Mouse (Mus musculus) CH12F3 (cell line): ENCODE data around the gene Ppil4.
"Not testable (repeated sequence)": the region's sequence is repeated elsewhere in the genome, so short reads cannot be mapped to it uniquely, and the experiment has no call there.

Experiments
- in situ Hi-C: fragments of 300-500 bp; cut with MboI; formaldehyde crosslinking; loops from 2 replicates; pipeline ENCODE4 v1.14.3; 2020; ENCODE audit warnings: low sequenced_read_pairs

Ppil4 gene

DNA sequence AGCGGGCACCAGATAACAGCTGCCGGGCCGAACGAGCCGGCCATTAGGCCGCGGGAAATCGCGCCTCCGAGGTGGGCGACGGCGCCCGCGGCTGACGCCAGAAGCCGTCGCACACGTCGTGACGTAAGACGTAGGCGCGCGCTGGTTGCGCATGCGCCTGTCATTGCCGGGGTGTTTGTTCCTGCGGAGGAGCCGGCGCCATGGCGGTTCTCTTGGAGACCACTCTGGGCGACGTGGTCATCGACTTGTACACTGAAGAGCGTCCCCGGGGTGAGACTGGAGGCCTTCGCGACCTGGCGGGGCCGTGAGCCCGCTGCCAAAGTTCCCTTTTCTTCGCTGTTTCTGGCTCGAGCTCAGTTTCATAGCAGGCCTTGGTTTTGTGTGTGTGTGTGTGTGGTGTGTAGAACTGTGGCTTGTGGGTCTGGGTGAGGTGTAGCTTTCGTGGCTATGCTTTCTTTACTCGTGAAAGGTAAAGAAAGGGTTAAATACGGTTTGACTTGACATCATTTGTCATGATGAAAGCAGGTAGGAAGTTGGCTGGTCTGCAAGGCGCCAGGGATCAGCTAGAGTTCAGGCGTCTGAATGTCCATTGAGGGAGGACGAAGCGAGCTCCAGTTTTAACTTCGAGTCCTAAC lies at the start of gene Ppil4, which contains the start of gene Ginm1:
Gene Ppil4, plus strand, starts transcription at position 141 of the 635 bp plus-strand sequence.
Gene Ginm1, minus strand, starts transcription at position 74 of the 635 bp plus-strand sequence.
- in situ Hi-C loops, result no loop called here

DNA sequence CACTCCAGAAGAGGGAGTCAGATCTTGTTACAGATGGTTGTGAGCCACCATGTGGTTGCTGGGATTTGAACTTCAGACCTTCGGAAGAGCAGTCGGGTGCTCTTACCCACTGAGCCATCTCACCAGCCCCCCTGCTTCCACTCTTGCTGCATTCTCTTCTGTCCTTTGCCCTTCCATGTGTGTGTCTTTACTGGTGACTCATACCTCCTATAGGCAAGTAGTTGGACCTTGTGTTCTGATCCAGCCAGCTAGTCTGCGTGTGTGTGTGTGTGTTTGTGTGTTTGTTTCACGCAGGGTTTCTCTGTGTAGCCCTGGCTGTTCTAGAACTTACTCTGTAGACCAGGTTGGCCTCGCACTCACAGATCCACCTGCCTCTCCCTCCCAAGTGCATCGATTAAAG lies 47.2 kb upstream of the Ppil4 start:
- in situ Hi-C loops, result not testable (repeated sequence)

DNA sequence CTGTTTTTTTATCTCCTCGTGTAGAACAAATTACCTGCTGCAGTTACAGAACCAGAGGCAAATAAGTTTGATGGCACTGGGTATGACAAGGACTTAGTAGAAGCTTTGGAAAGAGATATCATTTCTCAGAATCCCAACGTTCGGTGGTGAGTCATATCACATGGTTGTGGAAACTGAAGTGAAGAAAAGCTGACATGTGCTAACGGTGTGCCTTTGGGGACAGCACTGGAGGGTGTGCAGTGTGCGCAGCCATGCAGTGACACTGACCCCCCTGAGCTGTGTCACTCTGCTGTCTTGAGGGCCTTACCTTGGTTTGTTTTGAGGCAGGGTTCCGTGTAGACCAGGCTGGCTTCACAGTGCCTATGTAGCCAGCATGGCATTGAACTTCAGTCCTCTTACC lies 43.9 kb upstream of the Ppil4 start:
- in situ Hi-C loops, result no loop called here

DNA sequence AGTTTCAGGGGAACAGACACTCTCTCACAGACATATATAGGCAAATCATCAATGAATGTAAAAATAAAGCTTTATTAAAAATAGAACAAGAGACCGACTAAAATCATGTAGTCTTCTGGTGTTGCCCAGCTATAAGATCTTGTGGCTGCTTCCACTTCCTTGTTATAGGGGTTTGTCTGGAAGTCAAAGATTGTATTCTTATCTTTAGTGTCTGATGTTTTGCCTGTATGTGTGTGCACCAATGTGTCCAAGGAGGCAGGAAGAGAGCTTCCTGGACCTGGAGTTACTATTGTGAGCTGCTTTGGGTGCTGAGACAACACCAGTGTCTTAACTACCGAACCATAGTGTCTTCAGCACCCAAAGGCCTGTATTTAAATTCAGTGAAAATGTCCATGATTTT lies 35.1 kb upstream of the Ppil4 start:
- in situ Hi-C loops, result no loop called here

DNA sequence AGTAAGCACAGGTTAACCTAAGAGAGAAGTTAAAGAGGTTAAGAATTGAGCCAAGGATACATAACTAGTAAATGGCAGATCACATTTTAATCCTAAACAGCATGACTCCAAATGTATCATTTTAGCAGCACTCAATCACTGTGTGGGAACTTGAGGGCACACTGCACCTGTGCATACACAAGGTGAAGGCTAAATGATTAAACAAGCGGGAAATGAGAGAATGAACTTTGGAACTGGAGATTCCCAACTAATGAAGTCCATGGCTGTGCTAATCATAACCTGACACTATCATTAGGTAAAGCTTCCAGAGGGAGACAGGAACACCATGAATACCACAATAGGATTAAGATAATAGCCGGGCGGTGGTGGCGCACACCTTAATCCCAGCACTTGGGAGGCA lies 20.3 kb upstream of the Ppil4 start:
- in situ Hi-C loops, result no loop called here

DNA sequence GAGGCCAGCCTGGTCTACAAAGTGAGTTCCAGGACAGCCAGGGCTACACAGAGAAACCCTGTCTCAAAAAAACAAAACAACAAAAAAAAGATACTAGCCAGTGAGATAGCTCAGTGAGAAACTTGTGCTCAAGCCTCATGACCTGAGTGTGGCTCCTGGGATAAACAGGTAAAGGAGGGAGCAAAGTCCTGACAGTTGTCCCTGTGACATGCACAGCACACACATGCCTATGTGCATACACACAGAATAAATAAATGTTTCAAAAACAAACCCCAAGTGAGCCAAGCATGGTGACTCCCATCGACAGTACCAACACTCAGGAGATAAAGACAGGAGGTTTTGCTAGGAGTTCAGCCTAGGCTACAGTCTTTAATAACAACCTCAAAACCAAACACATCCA lies 19.9 kb upstream of the Ppil4 start:
- in situ Hi-C loops, result no loop called here

DNA sequence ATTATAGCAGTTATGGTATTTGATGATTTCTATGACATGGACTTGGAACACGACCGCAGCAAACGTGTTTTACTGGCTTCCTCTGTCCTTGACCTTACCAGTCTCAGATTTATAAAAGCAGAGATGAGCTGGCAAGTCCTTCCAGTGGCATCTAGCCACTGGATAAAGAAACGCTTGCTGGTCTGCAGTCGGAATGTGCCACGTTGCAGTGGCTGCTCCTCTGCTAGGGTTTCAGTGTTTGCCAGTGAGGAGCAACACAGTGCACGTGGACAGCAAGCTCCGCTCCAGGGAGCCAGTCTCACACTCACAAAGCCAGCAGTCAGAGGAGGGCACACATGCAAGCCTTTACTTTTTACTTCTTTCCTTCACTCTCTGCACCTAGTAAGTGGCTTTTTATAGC lies 17.3 kb upstream of the Ppil4 start:
- in situ Hi-C loops, result no loop called here

DNA sequence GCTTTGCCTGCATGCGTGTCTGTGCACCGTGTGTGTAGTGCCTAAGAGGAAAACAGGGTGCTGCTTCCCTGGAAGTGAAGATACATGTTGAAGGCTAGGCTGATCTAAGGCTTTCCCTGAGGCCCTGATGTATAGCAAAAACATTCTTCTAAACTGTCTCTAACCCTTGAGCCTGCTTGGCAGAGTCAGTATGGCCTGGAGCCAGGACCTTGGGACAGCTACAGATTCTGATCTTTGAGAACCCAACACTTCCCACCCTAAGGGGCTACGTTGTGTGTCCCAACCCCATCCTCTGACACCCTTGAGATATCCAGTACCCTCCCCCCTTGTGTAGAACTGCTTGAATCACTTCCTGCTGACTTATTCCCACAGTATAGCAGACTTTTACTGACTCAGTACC lies 14.3 kb upstream of the Ppil4 start:
- in situ Hi-C loops, result no loop called here

DNA sequence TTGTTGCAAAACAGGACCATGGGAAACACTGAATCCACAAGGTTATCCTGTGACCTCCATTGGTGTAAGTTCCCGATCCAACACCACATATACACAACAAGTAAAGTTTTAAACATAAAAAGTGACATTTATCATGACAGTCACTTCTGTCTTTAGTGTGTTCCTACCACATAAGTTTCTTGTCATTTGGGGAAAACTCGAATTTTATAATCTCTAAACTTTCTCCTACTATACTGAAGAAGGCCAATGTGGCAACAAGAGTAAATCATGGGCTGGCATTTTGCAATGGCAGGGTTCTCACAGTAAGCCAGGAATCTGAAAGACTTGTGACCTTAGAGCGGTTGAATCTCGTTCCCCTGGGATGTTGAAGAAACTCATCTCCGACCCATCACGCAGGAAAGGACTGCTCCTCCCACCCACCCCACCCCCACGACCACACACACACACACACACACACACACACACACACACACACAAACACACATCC lies 12.9 kb upstream of the Ppil4 start:
- in situ Hi-C loops, result no loop called here

DNA sequence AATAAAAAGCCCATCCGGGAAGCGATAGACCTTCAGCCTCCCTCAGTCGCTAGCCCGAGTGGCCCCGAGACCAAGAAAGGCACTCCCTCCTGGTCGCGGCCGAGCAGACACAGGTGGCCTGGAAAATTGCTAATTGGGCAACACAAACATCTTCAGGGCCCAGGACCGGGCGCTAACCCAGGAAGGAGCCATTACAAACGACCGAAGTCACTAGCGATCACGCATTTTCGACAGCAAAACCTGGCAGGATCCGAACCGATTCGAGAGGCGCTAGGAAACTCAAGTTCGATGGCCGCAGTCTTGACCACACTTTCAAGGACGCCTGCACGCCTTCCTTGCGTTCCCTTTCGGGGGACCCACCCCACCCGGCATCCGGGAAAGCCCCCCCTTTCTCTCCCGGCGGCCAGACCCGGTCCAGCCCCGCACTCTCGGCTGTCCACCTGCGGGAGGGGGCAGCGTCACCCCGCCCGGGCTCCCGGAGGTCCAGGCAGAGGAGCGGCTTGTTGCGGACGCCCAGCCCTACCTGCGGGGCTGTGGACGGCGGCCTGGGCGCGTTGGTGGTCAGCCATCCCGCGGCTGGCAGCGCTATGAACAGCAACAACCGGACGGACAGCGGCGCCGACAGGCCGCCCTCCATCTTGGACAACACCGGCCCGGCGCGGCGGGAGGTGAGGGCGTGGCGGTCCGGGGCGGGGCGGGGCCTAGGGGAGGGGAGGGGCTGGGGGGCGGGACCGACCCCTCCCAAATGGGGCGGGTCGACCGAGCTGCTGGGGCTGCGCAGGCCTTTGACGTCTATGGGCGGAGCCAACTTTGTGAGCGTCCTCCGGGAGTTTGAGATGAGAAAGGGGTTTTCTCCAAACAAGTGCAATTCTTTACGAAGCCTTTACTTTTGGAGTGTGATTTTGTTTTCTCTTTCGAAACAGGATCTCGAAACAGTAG lies 12.2 kb upstream of the Ppil4 start:
- in situ Hi-C loops, result no loop called here

DNA sequence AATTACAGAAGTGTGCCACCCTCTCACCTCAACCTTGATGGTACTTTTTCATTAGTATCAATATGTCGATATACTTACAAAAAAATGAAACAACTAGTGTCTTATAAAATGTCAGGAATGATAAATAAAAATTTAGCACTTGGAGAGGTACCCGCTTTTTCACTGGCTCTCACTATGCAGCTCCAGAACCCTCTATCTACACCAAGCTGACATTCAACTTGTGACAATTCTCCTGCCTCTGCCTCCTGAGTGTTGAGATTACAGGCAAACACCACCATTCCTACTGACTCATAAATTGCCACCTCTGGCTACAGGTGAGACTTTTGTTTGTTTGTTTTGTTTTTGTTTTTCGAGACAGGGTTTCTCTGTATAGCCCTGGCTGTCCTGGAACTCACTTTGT lies 11.5 kb upstream of the Ppil4 start:
- in situ Hi-C loops, result no loop called here

DNA sequence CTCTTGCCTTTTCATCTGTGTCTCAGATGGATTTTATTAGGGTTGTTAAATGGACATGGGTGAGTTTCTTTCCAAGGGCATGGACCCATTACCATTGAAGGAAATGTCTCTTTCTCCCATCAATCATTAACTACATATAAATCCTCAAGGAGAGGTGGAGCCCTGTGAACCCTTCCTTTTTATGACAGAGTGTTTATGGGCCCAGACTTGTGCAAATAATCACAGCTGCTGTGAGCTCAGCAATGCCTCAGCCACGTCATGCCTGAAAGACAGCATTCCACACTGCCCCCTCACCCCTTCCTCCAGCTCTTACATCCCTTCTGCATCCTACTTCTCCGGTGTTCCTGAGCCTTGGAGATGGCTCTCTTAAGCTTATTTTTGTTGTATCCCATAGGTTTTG lies 5.4 kb upstream of the Ppil4 start:
- in situ Hi-C loops, result no loop called here

DNA sequence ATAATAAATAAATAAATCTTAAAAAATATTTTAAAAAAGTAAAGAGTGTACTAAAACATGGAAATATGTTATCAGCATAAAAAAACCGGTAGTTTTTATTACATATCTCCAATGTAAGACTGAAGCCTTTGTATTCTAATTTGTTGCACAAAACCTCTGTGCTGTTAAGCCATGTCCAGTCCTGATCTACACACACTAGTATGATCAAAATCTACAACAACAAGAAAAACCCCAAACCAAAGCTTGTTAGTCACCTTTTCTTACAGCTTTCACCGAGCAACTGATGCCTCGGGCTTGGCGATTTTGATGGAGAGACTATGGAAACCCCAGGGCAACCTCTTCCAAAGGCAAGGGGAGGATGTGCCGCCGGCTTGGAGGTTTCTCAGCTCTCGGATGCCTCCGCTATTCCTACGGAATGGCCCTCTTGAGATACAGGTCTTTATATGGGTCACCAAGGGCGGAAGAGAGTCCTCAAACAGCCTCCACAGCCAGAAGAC lies 389 bp upstream of the Ppil4 start:
- in situ Hi-C loops, result no loop called here

DNA sequence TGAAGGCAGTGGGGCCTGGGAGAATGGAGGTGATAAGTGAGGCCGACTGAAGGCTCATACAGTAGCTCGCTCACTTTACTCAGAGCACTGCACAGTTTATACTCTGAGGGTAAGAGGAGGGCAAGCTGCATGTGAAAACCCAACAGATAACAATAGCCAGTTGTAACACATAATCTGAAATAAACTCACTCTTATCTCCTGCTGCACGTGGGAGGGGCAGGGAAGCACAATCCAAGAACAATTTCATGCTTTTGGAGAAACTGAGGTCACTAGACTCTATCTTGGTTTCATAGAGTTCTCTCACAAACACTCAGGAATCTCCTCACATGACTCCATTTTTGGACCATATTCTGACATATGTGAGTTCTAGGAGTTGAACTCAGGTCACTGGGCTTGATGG lies 8.6 kb downstream of the Ppil4 start:
- in situ Hi-C loops, result no loop called here

DNA sequence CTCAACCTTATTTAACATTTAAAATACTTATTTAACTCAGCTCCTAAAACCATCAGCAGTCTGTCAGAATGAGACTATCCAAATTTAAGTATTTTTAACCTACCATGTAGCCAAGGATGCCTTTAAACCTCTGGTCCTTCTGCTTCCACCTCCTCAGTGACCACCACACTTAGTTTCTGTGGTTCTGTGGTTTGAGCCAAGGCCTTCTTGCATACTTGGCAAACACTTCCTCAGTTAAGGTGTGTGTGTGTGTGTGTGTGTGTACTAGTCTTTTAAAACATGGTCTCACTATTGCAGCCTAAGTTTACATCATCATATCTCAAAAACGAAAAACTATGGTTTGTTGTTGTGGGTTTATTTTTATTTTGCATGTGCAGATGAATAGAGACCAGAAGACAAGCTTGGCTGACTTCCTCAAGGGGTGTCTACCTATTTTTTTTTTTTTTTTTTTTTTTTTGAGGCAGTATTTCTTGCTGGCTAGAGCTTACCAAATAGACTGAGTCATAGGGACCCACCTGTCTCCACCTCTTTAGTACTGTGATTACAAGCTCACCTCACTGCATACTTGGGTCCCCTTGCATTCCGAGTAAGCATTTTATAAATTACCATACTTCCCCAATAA lies 9.9 kb downstream of the Ppil4 start:
- in situ Hi-C loops, result no loop called here

DNA sequence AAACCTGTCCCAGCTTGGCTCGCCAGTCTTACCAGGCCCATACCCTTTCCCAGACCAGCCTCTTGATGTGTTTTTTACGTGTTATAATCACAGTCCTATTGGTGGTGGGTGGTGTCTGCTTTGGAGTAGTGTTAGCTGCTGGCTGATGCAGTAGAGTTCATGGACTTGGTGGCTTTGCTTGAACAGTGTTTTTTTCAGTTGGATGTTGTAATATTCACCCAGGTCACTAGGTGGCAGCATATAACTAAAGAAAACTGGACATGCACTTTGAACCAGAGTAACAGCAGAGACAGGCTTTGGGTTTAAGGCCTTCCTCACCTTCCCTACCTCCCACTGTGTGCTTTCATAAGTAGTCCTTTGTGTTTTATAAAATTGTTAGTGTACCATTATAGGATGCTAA lies 17.2 kb downstream of the Ppil4 start:
- in situ Hi-C loops, result loop anchor here (10.0 kb wide), 1 partner anchor 425 kb away; no protein-coding TSS in a partner anchor

DNA sequence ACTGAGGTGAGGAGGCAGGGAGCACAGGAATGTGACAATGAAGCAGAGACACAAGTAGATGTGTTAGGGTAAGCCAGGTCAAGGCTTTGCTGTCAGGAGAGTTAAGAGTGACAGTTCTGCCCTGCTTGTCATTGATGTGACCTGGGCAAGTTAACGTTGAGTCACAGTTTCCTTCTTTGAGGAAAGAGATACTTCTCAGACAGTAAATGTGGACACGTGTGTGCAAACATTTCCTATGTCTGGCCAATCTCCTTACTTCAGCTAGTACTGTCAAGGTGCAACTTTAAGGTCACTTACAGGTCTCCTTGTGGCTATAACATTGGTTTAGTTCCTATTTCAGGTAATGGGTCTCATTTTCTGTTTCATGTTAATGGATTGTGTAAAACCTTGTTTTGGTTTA lies 23.8 kb downstream of the Ppil4 start:
- in situ Hi-C loops, result loop anchor here (10.0 kb wide), 1 partner anchor 418 kb away; no protein-coding TSS in a partner anchor

DNA sequence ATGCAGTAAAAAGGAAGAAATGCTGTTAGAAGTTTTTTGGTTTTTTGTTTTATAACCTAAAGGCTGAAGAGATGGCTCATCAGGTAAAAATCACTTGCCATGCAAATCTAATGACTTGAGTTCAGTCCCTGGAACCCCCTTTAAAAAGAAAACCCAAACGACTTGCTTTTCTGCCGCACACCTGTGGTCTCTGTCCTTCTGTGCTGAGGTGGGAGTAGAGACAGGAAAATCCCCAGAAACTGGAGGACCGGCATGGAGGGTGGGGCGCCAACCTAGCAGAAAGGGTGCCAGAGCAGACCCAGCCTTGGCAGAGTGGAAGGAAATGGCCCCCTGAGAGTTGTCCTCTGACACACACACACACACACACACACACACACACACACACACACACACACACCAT lies 26.0 kb downstream of the Ppil4 start:
- in situ Hi-C loops, result loop anchor here (10.0 kb wide), 1 partner anchor 416 kb away; no protein-coding TSS in a partner anchor

DNA sequence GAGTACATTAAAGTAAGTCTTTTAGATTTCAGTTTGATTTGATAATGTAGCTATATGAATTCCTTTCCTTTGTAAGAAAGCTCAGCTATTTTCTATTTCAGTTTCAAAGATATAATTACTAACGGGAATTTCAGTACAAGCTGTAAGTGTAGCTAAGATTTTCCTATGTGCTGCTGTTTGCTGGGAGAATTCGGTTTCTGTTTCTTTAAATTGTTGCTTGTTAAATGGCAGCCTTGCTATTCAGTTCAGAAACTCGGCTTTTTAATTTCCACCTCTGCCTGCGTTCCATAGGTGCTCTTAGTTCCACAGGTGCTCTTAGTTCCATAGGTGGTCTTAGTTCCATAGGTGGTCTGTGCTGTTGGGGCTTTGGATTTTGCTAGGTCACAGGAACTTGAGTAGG lies 26.5 kb downstream of the Ppil4 start:
- in situ Hi-C loops, result loop anchor here (10.0 kb wide), 1 partner anchor 416 kb away; no protein-coding TSS in a partner anchor

DNA sequence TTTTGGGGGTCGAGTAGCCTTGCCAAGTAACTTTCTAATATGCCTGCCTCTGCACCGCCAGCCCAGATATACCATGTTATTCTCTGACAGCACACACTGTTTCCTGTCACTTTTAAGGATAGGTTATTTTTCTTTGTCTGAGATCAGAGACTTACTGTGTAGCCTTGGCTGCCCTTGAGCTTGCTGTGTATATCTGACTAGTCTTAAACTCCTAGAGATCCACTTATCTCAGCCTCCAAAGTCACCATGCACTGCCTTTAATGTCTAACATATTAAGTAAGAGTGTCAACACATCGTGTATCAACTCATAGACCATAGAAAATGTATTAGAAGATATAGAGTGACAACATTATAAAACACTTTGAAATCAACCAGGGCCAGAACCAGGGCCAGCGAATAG lies 26.9 kb downstream of the Ppil4 start:
- in situ Hi-C loops, result loop anchor here (10.0 kb wide), 1 partner anchor 415 kb away; no protein-coding TSS in a partner anchor

DNA sequence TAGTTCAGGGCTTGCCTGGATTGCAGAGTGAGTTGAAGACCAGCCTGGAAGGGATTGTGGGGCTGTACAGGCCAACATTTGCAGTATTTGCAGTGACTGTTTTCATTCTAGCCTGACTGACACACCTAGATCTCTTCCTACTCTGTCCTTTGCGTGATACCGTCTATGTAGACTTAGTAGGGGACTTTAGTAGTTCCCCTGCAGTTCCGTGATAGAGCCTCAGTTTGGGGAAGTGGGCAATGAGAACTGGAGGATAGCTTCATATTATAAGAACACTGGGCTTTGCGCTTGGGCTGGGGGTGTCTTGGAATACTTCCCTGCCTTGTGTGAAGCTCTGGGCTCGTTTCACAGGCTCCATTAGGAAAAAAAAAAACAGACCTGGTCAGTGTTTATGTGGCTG lies 27.5 kb downstream of the Ppil4 start:
- in situ Hi-C loops, result no loop called here
